Mouse (Mus musculus) heart, adult 2 months (tissue): ENCODE data around the gene Alpi. TPM values are rescaled to one million over a fixed set of nuclear protein-coding genes. Genes with fewer than 3 reads are reported as not detected.

ENCODE experiments used
- DNase-seq, 2 experiments: peaks; one replicate each; pipeline ENCODE4 v3.0.0; 2021
- H3K27ac ChIP-seq: fragments of 200-600 bp; 2 replicates; pipeline ENCODE4 v1.8.1; 2022
- H3K27me3 ChIP-seq: fragments of 200-500 bp; 2 replicates; pipeline ENCODE4 v1.6.1; 2012; ENCODE audit warnings: mild to moderate bottlenecking, low read length, inconsistent platforms, mixed read lengths; ENCODE audit not compliant: control insufficient read depth, insufficient read depth
- H3K36me3 ChIP-seq: fragments of 200-500 bp; 2 replicates; pipeline ENCODE4 v1.6.1; 2012; ENCODE audit warnings: low read length, inconsistent platforms; ENCODE audit not compliant: control insufficient read depth, insufficient read depth
- H3K4me1 ChIP-seq: fragments of 200-500 bp; 2 replicates; pipeline ENCODE4 v1.6.1; 2011; ENCODE audit warnings: low read length; ENCODE audit not compliant: control insufficient read depth, insufficient read depth
- H3K4me3 ChIP-seq: fragments of 200-600 bp; 2 replicates; pipeline ENCODE4 v1.8.1; 2022
- H3K79me2 ChIP-seq: fragments of 200-500 bp; replicated peaks from 2 replicates; pipeline ENCODE4 v1.6.1; 2012; ENCODE audit warnings: mild to moderate bottlenecking, inconsistent platforms, low read length, moderate library complexity, mixed read lengths; ENCODE audit not compliant: control insufficient read depth, insufficient read depth
- H3K9ac ChIP-seq: fragments of 200-500 bp; 2 replicates; pipeline ENCODE4 v1.6.1; 2012; ENCODE audit warnings: low read depth, mild to moderate bottlenecking, control low read depth, inconsistent platforms, low read length, mixed read lengths
- CTCF ChIP-seq: fragments of 200-600 bp; IDR thresholded peaks from 2 replicates; pipeline ENCODE4 v1.8.1; 2022; ENCODE audit warnings: antibody characterized with exemption, mild to moderate bottlenecking, moderate library complexity
- EP300 ChIP-seq: fragments of 200-500 bp; IDR thresholded peaks from 2 replicates; pipeline ENCODE4 v1.6.1; 2011; ENCODE audit warnings: low read depth, low read length, control low read depth; ENCODE audit not compliant: insufficient read depth
- POLR2A ChIP-seq: fragments of 200-500 bp; IDR thresholded peaks from 2 replicates; pipeline ENCODE4 v1.6.1; 2011; ENCODE audit warnings: mild to moderate bottlenecking, low read depth, low read length, control low read depth; ENCODE audit not compliant: insufficient read depth
- WGBS: fragments of 180-500 bp; shearing (Covaris S2); methylation state at CpG from one replicate; pipeline ENCODE4 v1.1.7; 2018; 5-methylcytosine and 5-hydroxymethylcytosine counted together
- intact Hi-C: fragments of 180-260 bp; cut with DNase I; formaldehyde crosslinking; loops from one replicate; pipeline ENCODE4 v1.15.1; 2025
- polyA plus RNA-seq: library from polyadenylated mRNA; depleted of rRNA; stranded (reverse); fragments of >200 nt; gene quantifications from 2 replicates; pipeline ENCODE4 v1.2.3, GENCODE M21; 2012
- total RNA-seq, 2 experiments: library from RNA; stranded (reverse); gene quantifications; 2 replicates each; pipeline ENCODE4 v1.2.3; 2021

Gene Alpi
- total and polyA plus RNA-seq, 3 experiments: 0.06 TPM; not detected in 2

- H3K4me1 ChIP-seq: no peaks in the 10 kb centered on the region
- WGBS: 10% methylated on average over 42 of the region's 43 CpGs
- no peak overlapping the region for H3K9ac ChIP-seq
- H3K27ac ChIP-seq: no peak overlapping the region
- no peaks in the 10 kb centered on the region for H3K79me2 ChIP-seq
- peaks cover 15% of the 10 kb centered on the region for H3K27me3 ChIP-seq
- DNase-seq: no peak
- no peak overlapping the region for H3K4me3 ChIP-seq
- TF ChIP-seq CTCF (no peak), EP300 (no peak), POLR2A (no peak)
- intact Hi-C loops: no loop called here
- H3K36me3 ChIP-seq: no peaks in the 10 kb centered on the region
These were observed 26.0 kb upstream of the Alpi start for GRCm38 (mm10) chr1:87127206-87128030.

GRCm38 (mm10) chr1:87124673-87125072, 23.3 kb upstream of the Alpi start, which contains the start of gene Akp3:
Akp3 (plus strand) TSS chr1:87124973.
- 85% methylated on average over 6 of the region's 6 CpGs for WGBS
- intact Hi-C loops: no loop called here

GRCm38 (mm10) chr1:87114784-87115183, 13.4 kb upstream of the Alpi start:
- Histone ChIP-seq H3K36me3 (no peaks in the 10 kb centered on the region), H3K79me2 (no peaks in the 10 kb centered on the region), H3K27me3 (no peaks in the 10 kb centered on the region), H3K4me3 (no peak overlapping the region), H3K27ac (no peak overlapping the region), H3K4me1 (no peaks in the 10 kb centered on the region), H3K9ac (no peak overlapping the region)
- TF ChIP-seq EP300 (no peak), POLR2A (no peak), CTCF (no peak)
- DNase-seq: no peak
- 58% methylated on average over 1 of the region's 1 CpGs for WGBS
- intact Hi-C loops: no loop called here

More at GRCm38 (mm10) chr1:87124673-87125072, 23.3 kb upstream of the Alpi start, which contains the start of gene Akp3:
- no peaks in the 10 kb centered on the region for H3K4me1 ChIP-seq
- H3K9ac ChIP-seq: no peak within 1 kb of the TSS
- H3K4me3 ChIP-seq: no peak within 1 kb of the TSS
- H3K79me2 ChIP-seq: no peaks in the 10 kb centered on the region
- peaks cover 15% of the 10 kb centered on the region for H3K27me3 ChIP-seq
- H3K27ac ChIP-seq: no peak within 1 kb of the TSS
- TF ChIP-seq POLR2A (no peak), EP300 (no peak), CTCF (no peak)
- no peak for DNase-seq
- H3K36me3 ChIP-seq: no peaks in the 10 kb centered on the region

GRCm38 (mm10) chr1:87111719-87112354, 10.4 kb upstream of the Alpi start:
- Histone ChIP-seq H3K27ac (no peak overlapping the region), H3K9ac (no peak overlapping the region), H3K79me2 (no peaks in the 10 kb centered on the region), H3K4me1 (no peaks in the 10 kb centered on the region), H3K4me3 (no peak overlapping the region), H3K36me3 (no peaks in the 10 kb centered on the region), H3K27me3 (no peaks in the 10 kb centered on the region)
- TF ChIP-seq POLR2A: no peak
- TF ChIP-seq EP300: no peak
- peak; percentile 49 for TF ChIP-seq CTCF
- WGBS: 45% methylated on average over 9 of the region's 9 CpGs
- no peak for DNase-seq
- intact Hi-C loops: no loop called here

DNA sequence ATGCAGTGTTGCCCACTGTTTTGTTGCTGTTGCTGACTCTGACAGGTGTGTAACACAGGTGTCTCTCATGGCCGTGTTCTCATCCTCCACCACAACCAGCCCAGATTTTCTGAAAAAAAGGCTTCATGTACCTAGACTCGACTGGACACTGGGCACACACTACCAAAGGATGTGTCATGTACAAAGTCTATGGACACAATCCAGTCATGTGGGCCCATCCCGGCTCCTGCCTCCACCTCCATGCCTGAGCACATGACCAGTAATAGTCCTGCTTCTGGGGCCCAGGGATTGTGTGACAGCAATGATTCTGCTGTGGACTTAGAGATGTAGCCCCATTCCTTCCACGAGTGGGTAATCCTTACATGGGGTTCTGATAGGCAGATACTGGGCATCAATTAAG, 7.2 kb upstream of the Alpi start:
- intact Hi-C loops: no loop called here
- H3K9ac ChIP-seq: no peak overlapping the region
- H3K79me2 ChIP-seq: no peaks in the 10 kb centered on the region
- H3K4me1 ChIP-seq: no peaks in the 10 kb centered on the region
- H3K27me3 ChIP-seq: no peaks in the 10 kb centered on the region
- no peak for DNase-seq
- TF ChIP-seq POLR2A: no peak
- no peak for TF ChIP-seq CTCF
- no peak for TF ChIP-seq EP300
- no peak overlapping the region for H3K27ac ChIP-seq
- H3K4me3 ChIP-seq: no peak overlapping the region
- 82% methylated on average over 4 of the region's 4 CpGs for WGBS
- H3K36me3 ChIP-seq: no peaks in the 10 kb centered on the region

- DNase-seq: no peak
- Histone ChIP-seq H3K27ac (no peak overlapping the region), H3K9ac (no peak overlapping the region), H3K4me1 (no peaks in the 10 kb centered on the region), H3K36me3 (no peaks in the 10 kb centered on the region), H3K4me3 (no peak overlapping the region), H3K79me2 (no peaks in the 10 kb centered on the region), H3K27me3 (no peaks in the 10 kb centered on the region)
- intact Hi-C loops: no loop called here
- TF ChIP-seq POLR2A (no peak), CTCF (no peak), EP300 (no peak)
- WGBS: 77% methylated on average over 8 of the region's 8 CpGs
These were observed 5.1 kb upstream of the Alpi start for GRCm38 (mm10) chr1:87106536-87106935.
